Mouse (Mus musculus): Measurements from ENCODE around the gene Pknox1. TPM values are rescaled to one million over a fixed set of nuclear protein-coding genes. Genes with fewer than 3 reads are reported as not detected.
A peak's percentile ranks its signal among the peaks of the same experiment; 100 is the strongest.

The Pknox1 gene
- polyA plus RNA-seq, 1 experiment = 52.9 TPM

DNA sequence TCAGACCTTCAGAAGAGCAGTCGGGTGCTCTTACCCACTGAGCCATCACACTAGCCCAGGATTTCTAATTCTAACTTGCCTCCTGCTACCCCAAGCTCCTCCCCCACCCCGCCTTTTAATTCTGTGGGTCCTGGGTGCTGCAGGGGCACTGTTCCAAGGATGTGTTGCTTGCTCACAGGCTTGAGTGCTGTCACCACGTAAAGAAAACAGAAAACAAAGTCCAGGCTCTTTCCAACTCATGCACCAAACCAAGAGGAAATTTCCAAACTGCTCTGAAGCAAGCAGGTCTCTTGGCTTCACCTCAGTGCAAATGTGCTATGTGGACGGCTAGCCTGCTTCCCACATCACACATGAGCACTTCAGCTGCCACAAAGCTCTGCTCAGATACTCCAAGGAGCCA is 90.8 kb downstream of the Pknox1 start:
- Histone ChIP-seq H3K36me3 (ENCODE audit: control insufficient read depth, insufficient read depth, low read length, poor library complexity, severe bottlenecking) (peaks cover 61% of the 10 kb centered on the region), H3K27ac (ENCODE audit: insufficient read depth, low read length) (no peak overlapping the region), H3K4me3 (ENCODE audit: low read depth, low read length) (no peak overlapping the region), H3K9ac (ENCODE audit: low read depth, poor library complexity, severe bottlenecking) (no peak overlapping the region), H3K4me1 (ENCODE audit: control insufficient read depth, insufficient read depth, low read length) (no peaks in the 10 kb centered on the region), H3K9me3 (replicated peaks; ENCODE audit: control insufficient read depth, insufficient read depth, low read length, poor library complexity, severe bottlenecking) (no peaks in the 10 kb centered on the region), H3K27me3 (ENCODE audit: control insufficient read depth, insufficient read depth, low read length, poor library complexity, severe bottlenecking) (no peaks in the 10 kb centered on the region)
- TF ChIP-seq CTCF (IDR thresholded peaks at IDR 0.05; ENCODE audit: low read depth, low read length) (no peak), EP300 (IDR thresholded peaks at IDR 0.05; ENCODE audit: insufficient read depth, low read depth, low read length) (no peak), POLR2A (IDR thresholded peaks at IDR 0.05; ENCODE audit: insufficient read depth, low read length) (no peak)

DNA sequence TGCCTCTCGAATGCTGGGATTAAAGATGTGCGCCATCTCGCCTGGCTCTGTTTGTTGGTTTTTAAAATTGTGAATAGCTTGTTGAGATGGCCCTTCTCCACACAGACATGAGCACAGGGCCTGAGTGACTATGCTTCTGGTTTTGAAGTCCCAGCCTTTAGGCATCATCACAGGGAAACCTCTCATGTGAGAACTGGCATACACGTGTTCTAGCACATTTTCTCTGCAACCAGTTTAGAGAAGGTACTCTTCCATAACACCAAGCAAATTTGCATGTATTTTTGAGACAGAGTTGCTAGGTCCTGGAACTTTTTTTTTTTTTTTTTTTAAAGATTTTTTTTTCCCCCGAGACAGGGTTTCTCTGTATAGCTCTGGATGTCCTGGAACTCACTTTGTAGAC is 92.1 kb downstream of the Pknox1 start:
- Histone ChIP-seq H3K27me3 (ENCODE audit: control insufficient read depth, insufficient read depth, low read length, poor library complexity, severe bottlenecking) (no peaks in the 10 kb centered on the region), H3K4me3 (ENCODE audit: low read depth, low read length) (peak overlapping the region; percentile 19; the same call in 1 of the 2 replicates), H3K36me3 (ENCODE audit: control insufficient read depth, insufficient read depth, low read length, poor library complexity, severe bottlenecking) (peaks cover 48% of the 10 kb centered on the region), H3K9ac (ENCODE audit: low read depth, poor library complexity, severe bottlenecking) (no peak overlapping the region), H3K9me3 (replicated peaks; ENCODE audit: control insufficient read depth, insufficient read depth, low read length, poor library complexity, severe bottlenecking) (no peaks in the 10 kb centered on the region), H3K4me1 (ENCODE audit: control insufficient read depth, insufficient read depth, low read length) (no peaks in the 10 kb centered on the region), H3K27ac (ENCODE audit: insufficient read depth, low read length) (no peak overlapping the region)
- TF ChIP-seq POLR2A (IDR thresholded peaks at IDR 0.05; ENCODE audit: insufficient read depth, low read length) = no peak
- TF ChIP-seq CTCF (IDR thresholded peaks at IDR 0.05; ENCODE audit: low read depth, low read length) = no peak
- no peak for TF ChIP-seq EP300 (IDR thresholded peaks at IDR 0.05; ENCODE audit: insufficient read depth, low read depth, low read length)

Other genes starting within 250 kb of the Pknox1 start
- gene Pde9a, start 178.5 kb upstream of the Pknox1 start, polyA plus RNA-seq (2011; ENCODE audit: insufficient read depth, insufficient read length, low read depth, missing spikeins) = 11.0 and 12.1 TPM in 2 replicates
- gene Wdr4, start 44.8 kb upstream of the Pknox1 start, polyA plus RNA-seq (2011; ENCODE audit: insufficient read depth, insufficient read length, low read depth, missing spikeins) = 24.0 and 25.0 TPM in 2 replicates
- gene Ndufv3, start 44.6 kb upstream of the Pknox1 start, polyA plus RNA-seq (2011; ENCODE audit: insufficient read depth, insufficient read length, low read depth, missing spikeins) = 116 and 122 TPM in 2 replicates
- 19.5 and 32.8 TPM in 2 replicates for gene Cbs, start 72.5 kb downstream of the Pknox1 start, polyA plus RNA-seq (2011; ENCODE audit: insufficient read depth, insufficient read length, low read depth, missing spikeins)
- 461 and 463 TPM in 2 replicates for gene U2af1, start 94.2 kb downstream of the Pknox1 start, polyA plus RNA-seq (2011; ENCODE audit: insufficient read depth, insufficient read length, low read depth, missing spikeins)
- not detected in 2 replicates for gene Cryaa, start 113.1 kb downstream of the Pknox1 start, polyA plus RNA-seq (2011; ENCODE audit: insufficient read depth, insufficient read length, low read depth, missing spikeins)